Mouse (Mus musculus): Measurements from ENCODE around the gene Rrp12.
"Not testable (repeated sequence)": the region's sequence is repeated elsewhere in the genome, so short reads cannot be mapped to it uniquely, and the experiment has no call there.

The Rrp12 gene

GRCm38 (mm10) chr19:41847992-41848851 lies 47.8 kb downstream of the Rrp12 start, which contains the start of gene Frat2:
Gene Frat2 (minus strand): TSS chr19:41848132.
- peak; percentile 92 to 95 for DNase-seq

- not testable (repeated sequence) for DNase-seq
These were observed 48.4 kb downstream of the Rrp12 start for GRCm38 (mm10) chr19:41847614-41847991.

DNA sequence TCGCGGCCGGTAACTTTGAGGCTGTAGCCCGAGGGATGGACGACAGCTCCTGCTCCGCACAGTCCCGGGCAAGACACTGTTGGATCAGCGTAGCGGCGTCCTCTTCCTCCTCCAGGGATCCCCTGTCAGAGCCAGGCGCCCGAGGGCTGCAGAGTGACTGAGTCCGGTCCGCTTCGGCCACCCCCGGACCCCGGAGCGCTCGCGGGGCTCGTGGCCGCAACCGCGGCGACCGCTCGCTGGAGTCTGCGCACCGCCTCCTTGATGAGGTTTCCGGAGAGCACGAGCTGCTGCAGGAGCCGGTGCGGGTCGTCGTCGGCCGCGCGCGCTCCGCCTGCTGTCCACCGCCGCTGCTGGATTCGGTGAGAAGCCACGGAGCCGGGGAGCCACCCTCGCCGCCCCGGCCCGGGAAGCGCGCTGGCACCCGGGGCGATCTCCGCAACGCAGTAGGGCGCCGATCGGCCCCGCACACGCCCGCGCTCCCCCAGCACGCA lies 48.8 kb downstream of the Rrp12 start:
- DNase-seq, result peak; percentile 67 to 72

- peak; percentile 56 to 57 for DNase-seq
These were observed 49.4 kb downstream of the Rrp12 start for GRCm38 (mm10) chr19:41846366-41847090.

GRCm38 (mm10) chr19:41844345-41844744 lies 51.6 kb downstream of the Rrp12 start:
- DNase-seq, result no peak

GRCm38 (mm10) chr19:41842706-41843105 lies 53.3 kb downstream of the Rrp12 start:
- DNase-seq, result peak in 1 of 2 experiments; percentile 19

GRCm38 (mm10) chr19:41842196-41842595 lies 53.8 kb downstream of the Rrp12 start:
- DNase-seq, result peak; percentile 71 to 74

DNA sequence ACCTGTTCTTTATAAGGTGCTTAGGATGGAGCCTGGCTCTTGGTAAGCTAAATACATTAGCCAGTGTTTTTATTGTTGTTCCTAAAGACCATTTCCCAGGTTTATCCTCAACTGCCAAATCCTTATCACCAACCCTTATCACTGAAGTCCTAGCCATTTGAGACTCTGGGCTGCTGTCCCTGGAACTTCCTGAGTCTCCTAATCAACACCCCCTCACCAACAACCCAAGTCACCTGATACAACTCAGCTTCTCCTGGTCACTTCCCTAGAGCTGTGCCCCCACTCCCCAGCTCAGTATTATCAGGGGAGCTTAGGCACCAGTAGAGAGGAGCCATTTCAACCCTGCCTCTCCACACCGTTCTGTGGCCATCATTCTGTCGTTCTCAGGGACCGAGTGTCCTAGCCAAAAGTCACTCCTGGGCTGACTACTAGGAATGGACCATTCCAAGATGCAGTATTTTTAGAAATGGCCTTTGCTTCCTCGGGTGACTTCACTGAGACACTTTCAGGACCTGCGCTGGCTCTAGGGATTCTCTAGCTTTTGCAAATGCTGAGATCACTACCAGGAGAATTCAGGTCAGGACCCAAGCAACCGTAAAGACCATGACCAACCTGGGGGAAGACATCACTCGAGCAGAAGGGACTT lies 54.7 kb downstream of the Rrp12 start:
- no peak for DNase-seq

DNA sequence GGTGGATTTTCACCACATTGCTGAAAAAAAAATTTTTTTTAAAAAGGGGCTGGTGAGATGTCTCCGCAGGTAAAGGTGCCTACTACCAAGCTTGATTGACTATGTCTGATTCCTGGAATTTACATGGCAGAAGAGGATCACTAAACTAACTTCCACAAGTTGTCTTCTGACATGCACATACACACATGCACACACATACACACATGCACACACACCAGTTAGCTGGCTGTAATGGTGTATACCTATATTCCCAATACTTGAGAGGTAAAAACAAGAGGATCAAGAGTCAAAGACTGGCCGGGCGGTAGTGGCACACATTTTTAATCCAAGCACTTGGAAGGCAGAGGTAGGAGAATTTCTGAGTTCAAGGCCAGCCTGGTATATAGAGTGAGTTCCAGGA lies 56.3 kb downstream of the Rrp12 start:
- DNase-seq, result no peak

DNA sequence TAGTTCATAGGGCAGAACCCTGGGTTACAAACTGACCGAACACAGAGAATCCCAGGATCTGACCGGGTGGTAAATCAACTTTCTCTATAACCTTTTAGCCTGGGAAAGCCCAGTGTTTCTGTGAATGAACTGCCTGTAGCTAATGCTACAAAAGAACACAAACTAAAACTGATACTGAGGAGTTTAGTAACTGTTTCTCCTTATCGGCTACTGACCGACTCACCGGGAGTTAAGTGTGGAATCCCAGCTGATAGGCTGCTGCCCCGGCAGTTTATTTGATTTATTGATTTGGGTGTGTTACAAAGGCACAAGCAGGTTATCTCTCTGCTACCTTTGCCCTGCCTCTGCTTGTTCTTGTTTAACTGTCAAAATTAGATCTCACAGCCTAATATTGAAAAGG lies 57.2 kb downstream of the Rrp12 start:
- DNase-seq, result no peak

DNA sequence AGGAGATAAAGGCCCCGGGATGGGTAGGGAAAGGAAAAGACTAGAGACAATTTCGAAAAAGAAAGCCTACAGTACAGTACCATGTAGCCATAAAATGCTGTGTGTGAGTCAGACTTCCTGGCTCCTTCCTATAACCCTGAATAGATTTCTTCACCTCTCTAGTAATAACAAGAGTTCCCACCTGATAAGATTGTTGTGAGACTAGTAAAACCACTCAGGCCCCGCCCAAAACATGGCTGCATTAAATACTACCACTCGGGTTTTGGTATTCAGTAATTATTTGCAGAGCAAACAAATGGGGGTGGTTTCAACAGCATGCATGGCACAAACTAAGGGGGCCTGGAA lies 58.1 kb downstream of the Rrp12 start:
- no peak for DNase-seq

DNA sequence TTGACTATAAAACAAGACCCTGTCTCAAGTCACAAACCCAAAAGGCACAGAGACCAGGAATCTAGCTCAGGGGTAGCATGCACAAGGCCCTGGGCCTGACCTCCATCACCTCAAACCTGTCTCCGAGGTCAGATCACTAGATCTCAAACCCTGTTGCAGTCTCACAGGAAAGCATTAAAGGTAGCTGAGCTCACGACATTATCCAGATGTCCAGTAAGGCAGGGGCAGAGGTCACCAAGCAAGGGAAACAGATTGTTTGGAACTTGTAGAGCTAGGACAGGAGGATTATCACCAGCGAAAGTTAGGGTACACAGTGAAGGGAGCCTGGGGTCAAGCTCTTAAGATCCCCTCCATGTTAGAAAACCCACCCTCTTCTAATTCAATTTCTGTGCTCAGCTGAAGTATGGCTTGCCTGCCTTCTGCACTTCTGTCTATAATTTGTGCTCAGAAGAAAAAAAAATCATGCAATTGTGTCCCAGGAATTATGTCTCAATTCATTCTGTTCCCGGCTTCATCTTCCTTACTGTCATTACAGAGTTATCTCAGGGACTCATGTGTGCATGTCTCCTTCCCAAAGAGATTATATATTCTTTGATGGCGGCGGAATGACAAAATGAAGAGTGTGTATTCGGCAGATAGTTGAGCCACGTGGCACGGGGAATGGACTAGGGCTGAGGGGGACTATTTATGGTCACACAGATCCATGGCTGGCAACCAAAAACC lies 58.6 kb downstream of the Rrp12 start:
- DNase-seq, result no peak

DNA sequence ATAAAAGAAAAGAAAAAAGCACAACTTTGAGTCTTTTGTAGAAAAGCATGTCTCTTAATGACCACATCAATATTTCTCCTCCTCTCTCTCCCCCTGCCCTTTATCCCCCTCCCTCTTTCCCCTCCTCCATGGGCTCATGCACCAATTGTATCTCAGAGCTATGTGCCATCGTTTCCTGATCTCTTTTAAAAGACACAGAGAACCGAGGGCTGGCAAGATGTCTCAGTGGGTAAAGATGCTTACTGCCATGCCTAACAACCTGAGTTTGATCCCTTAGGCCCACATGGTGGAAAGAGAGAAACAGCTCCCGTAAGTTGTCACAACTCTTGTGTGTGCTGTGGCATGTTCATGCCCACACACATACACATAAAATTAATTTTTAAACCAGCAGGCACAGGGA lies 59.3 kb downstream of the Rrp12 start:
- DNase-seq, result no peak

GRCm38 (mm10) chr19:41835816-41836215 lies 60.2 kb downstream of the Rrp12 start:
- peak; percentile 18 to 19 for DNase-seq

- no peak for DNase-seq
These were observed 60.6 kb downstream of the Rrp12 start for GRCm38 (mm10) chr19:41835407-41835806.

- no peak for DNase-seq
These were observed 63.3 kb downstream of the Rrp12 start for GRCm38 (mm10) chr19:41832501-41833201.

- DNase-seq, result peak; percentile 23 to 27
These were observed 64.1 kb downstream of the Rrp12 start for GRCm38 (mm10) chr19:41831718-41832391.

- peak; percentile 74 to 75 for DNase-seq
These were observed 64.8 kb downstream of the Rrp12 start for GRCm38 (mm10) chr19:41831101-41831570.

- DNase-seq, result peak; percentile 71 to 76
These were observed 65.6 kb downstream of the Rrp12 start for GRCm38 (mm10) chr19:41830106-41831031.

All from cerebellum, postnatal 10 days (tissue).